Mouse (Mus musculus): ENCODE data around the gene Skida1.

- TF ChIP-seq EP300 (IDR thresholded peaks at IDR 0.05; ENCODE audit: low read depth), result no peak
- TF ChIP-seq CTCF (IDR thresholded peaks at IDR 0.05; ENCODE audit: low read depth), result no peak
Observed at GRCm38 (mm10) chr2:18040347-18041160, 8.3 kb downstream of the Skida1 start.

Data from liver, postnatal 0 days (tissue).